Mouse (Mus musculus) G1E (cell line): ENCODE results near the gene Nkx6-2. TPM values are rescaled to one million over a fixed set of nuclear protein-coding genes. Genes with fewer than 3 reads are reported as not detected.

Experiments used
- ATAC-seq: 2 replicates; pipeline ENCODE4 v1.8.0; 2016; ENCODE audit warnings: mild to moderate bottlenecking; ENCODE audit not compliant: insufficient number of reproducible peaks, poor library complexity, low FRiP score, severe bottlenecking; ENCODE audit errors: extremely low read depth
- DNase-seq: peaks from one replicate; pipeline ENCODE4 v3.0.0; 2012; ENCODE audit warnings: low spot score
- H3K27me3 ChIP-seq: 2 replicates; pipeline ENCODE4 v1.6.1; 2012; ENCODE audit warnings: mild to moderate bottlenecking, low read length, inconsistent platforms; ENCODE audit not compliant: insufficient read depth
- H3K36me3 ChIP-seq: replicated peaks from 2 replicates; pipeline ENCODE3; 2012; ENCODE audit warnings: mild to moderate bottlenecking, inconsistent platforms
- H3K4me1 ChIP-seq: 2 replicates; pipeline ENCODE4 v1.6.1; 2012; ENCODE audit warnings: low read depth, low read length, inconsistent platforms, mixed read lengths; ENCODE audit not compliant: insufficient read depth
- H3K4me3 ChIP-seq: 2 replicates; pipeline ENCODE4 v1.5.1; 2012; ENCODE audit warnings: low read depth, mild to moderate bottlenecking, inconsistent platforms, low read length, moderate library complexity, mixed read lengths
- H3K9me3 ChIP-seq: replicated peaks from 2 replicates; pipeline ENCODE4 v1.6.1; 2012; ENCODE audit warnings: inconsistent platforms
- CTCF ChIP-seq: IDR thresholded peaks from 2 replicates; pipeline ENCODE4 v1.5.1; 2012; ENCODE audit warnings: low read depth, low read length, inconsistent platforms, mixed read lengths
- GATA1 ChIP-seq: IDR thresholded peaks from 2 replicates; pipeline ENCODE4 v1.6.1; 2012; ENCODE audit warnings: borderline replicate concordance, low read length, inconsistent platforms, mixed read lengths
- GATA2 ChIP-seq: IDR thresholded peaks from 2 replicates; pipeline ENCODE4 v1.6.1; 2012; ENCODE audit warnings: low read depth, low read length, inconsistent platforms, borderline replicate concordance
- POLR2AphosphoS5 ChIP-seq: IDR thresholded peaks from 2 replicates; pipeline ENCODE4 v1.6.1; 2012; ENCODE audit warnings: low read depth, low read length, inconsistent platforms; ENCODE audit not compliant: insufficient replicate concordance
- TAL1 ChIP-seq: conservative IDR thresholded peaks from 2 replicates; pipeline ENCODE4 v1.6.1; 2012; ENCODE audit warnings: low read depth, low read length, inconsistent platforms, mixed read lengths
- polyA plus RNA-seq: library from polyadenylated mRNA; stranded (reverse); fragments of >175 nt; gene quantifications from 2 replicates; pipeline ENCODE4 v1.2.3, GENCODE M21; 2012
- total RNA-seq, 2 experiments: library from RNA; stranded (forward) in 1 of 2; stranded (reverse) in 1 of 2; fragments of 200-1000 nt in 1 of 2; fragments of >200 nt in 1 of 2; fragmentation: Nextera tagmentation in 1 of 2; gene quantifications; 2 replicates each; pipeline ENCODE4 v1.2.3; 2014 to 2017

Gene Nkx6-2
- total and polyA plus RNA-seq, 3 experiments, result not detected

GRCm38 (mm10) chr7:139556746-139557526, 25.7 kb downstream of the Nkx6-2 start:
- Histone ChIP-seq H3K36me3 (no peaks in the 10 kb centered on the region), H3K9me3 (peaks cover 46% of the 10 kb centered on the region), H3K27me3 (no peaks in the 10 kb centered on the region), H3K4me1 (no peaks in the 10 kb centered on the region), H3K4me3 (no peak overlapping the region)
- DNase-seq (no peak), ATAC-seq (no peak)
- TF ChIP-seq GATA1, result no peak
- no peak for TF ChIP-seq GATA2

- no peaks in the 10 kb centered on the region for H3K27me3 ChIP-seq
- H3K4me1 ChIP-seq, result no peaks in the 10 kb centered on the region
- ATAC-seq, result no peak
- H3K9me3 ChIP-seq, result peaks cover 51% of the 10 kb centered on the region
- no peak overlapping the region for H3K4me3 ChIP-seq
- no peak for DNase-seq
- no peaks in the 10 kb centered on the region for H3K36me3 ChIP-seq
- TF ChIP-seq GATA1 (no peak), POLR2AphosphoS5 (no peak), TAL1 (no peak), CTCF (no peak)
Measured at GRCm38 (mm10) chr7:139556331-139556730, 26.3 kb downstream of the Nkx6-2 start.

GRCm38 (mm10) chr7:139551519-139551918, 31.1 kb downstream of the Nkx6-2 start:
- no peaks in the 10 kb centered on the region for H3K4me1 ChIP-seq
- H3K9me3 ChIP-seq, result peaks cover 40% of the 10 kb centered on the region
- H3K4me3 ChIP-seq, result no peak overlapping the region
- TF ChIP-seq GATA1 (no peak), GATA2 (no peak), CTCF (no peak), POLR2AphosphoS5 (no peak)
- no peaks in the 10 kb centered on the region for H3K27me3 ChIP-seq
- DNase-seq, result no peak
- no peaks in the 10 kb centered on the region for H3K36me3 ChIP-seq
- ATAC-seq, result no peak

GRCm38 (mm10) chr7:139550086-139550783, 32.4 kb downstream of the Nkx6-2 start:
- Histone ChIP-seq H3K4me1 (no peaks in the 10 kb centered on the region), H3K36me3 (no peaks in the 10 kb centered on the region), H3K4me3 (no peak overlapping the region), H3K9me3 (peaks cover 46% of the 10 kb centered on the region), H3K27me3 (no peaks in the 10 kb centered on the region)
- TF ChIP-seq GATA2 (no peak), GATA1 (no peak), CTCF (no peak), POLR2AphosphoS5 (no peak), TAL1 (no peak)
- no peak for ATAC-seq
- no peak for DNase-seq

GRCm38 (mm10) chr7:139547325-139547724, 35.3 kb downstream of the Nkx6-2 start:
- TF ChIP-seq GATA2 (no peak), POLR2AphosphoS5 (no peak), GATA1 (no peak), CTCF (no peak), TAL1 (no peak)
- no peak overlapping the region for H3K4me3 ChIP-seq
- DNase-seq (no peak), ATAC-seq (no peak)
- H3K9me3 ChIP-seq, result peaks cover 48% of the 10 kb centered on the region
- no peaks in the 10 kb centered on the region for H3K27me3 ChIP-seq
- H3K36me3 ChIP-seq, result no peaks in the 10 kb centered on the region
- no peaks in the 10 kb centered on the region for H3K4me1 ChIP-seq

- H3K4me3 ChIP-seq, result no peak overlapping the region
- no peak for ATAC-seq
- no peaks in the 10 kb centered on the region for H3K4me1 ChIP-seq
- TF ChIP-seq GATA2 (no peak), GATA1 (no peak), TAL1 (no peak), CTCF (no peak), POLR2AphosphoS5 (no peak)
- DNase-seq, result no peak
- no peaks in the 10 kb centered on the region for H3K27me3 ChIP-seq
- peaks cover 49% of the 10 kb centered on the region for H3K9me3 ChIP-seq
- no peaks in the 10 kb centered on the region for H3K36me3 ChIP-seq
Measured at GRCm38 (mm10) chr7:139544706-139545625, 37.6 kb downstream of the Nkx6-2 start.
